ENCODE assay signal across 22 mouse cellular contexts in the genomic region with DNA sequence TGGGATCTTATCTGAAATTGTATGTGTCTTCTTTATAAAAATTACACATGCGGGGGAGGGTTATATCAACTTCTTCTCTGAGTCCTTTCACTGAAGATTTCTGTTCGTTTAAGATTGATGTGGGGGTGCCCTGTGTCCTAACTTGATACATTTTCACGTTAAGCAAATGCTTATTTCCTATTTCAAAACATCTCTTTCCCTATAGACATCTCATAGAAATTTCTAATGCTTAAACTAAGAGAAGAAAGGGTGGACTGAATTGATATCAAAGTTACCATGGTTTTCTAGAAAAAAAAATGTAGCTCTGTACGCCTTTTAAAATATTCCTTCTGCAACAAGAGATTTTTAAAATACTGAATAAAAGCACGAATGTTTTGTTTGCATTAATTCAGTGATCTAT. TPM values are rescaled to one million over a fixed set of nuclear protein-coding genes. Genes with fewer than 3 reads are reported as not detected.
"Had no signal": no experiment of that assay in that cellular context is flagged by ENCODE, and none has a peak within 500 bp of the region (broad histone marks: within the 10 kb centered on the region; RNA-seq: fewer than 3 reads in every experiment).

No protein-coding gene starts in this region.

- H3K36me3 ChIP-seq: liver, embryonic 15.5 days; lung, embryonic 15.5 days; midbrain, embryonic 13.5 days; neural tube, embryonic 12.5 days had no signal

- H3K9me3 ChIP-seq: liver, embryonic 15.5 days; lung, embryonic 15.5 days; midbrain, embryonic 13.5 days; neural tube, embryonic 12.5 days had no signal

- H3K27ac ChIP-seq: liver, embryonic 15.5 days; lung, embryonic 15.5 days; macrophage; midbrain, embryonic 13.5 days; neural tube, embryonic 12.5 days had no signal

- DNase-seq: kidney, adult 2 months; kidney, postnatal 36 days; lung, postnatal 14 days; right cerebral cortex, postnatal 4 days; spleen, adult 18-20 months; thymus, adult 2 months; thymus, postnatal 25 days had no signal

- H3K4me1 ChIP-seq: liver, embryonic 15.5 days; lung, embryonic 15.5 days; midbrain, embryonic 13.5 days; neural tube, embryonic 12.5 days had no signal

- ATAC-seq: intestine, embryonic 16.5 days; midbrain, embryonic 13.5 days had no signal

- H3K4me2 ChIP-seq: liver, embryonic 11.5 days; liver, embryonic 15.5 days; lung, embryonic 15.5 days; midbrain, embryonic 13.5 days; neural tube, embryonic 12.5 days had no signal

- H3K4me3 ChIP-seq: liver, embryonic 15.5 days; lung, embryonic 15.5 days; megakaryocyte, embryonic 14.5 days; midbrain, embryonic 13.5 days; neural tube, embryonic 12.5 days had no signal

- H3K9ac ChIP-seq: liver, embryonic 15.5 days; lung, embryonic 15.5 days; midbrain, embryonic 13.5 days; neural tube, embryonic 12.5 days had no signal

RNA-seq across cellular contexts. Expression of a gene that starts 6.5 kb away (rescaled TPM):
- total RNA-seq: layer of hippocampus, adult 18-20 months; layer of hippocampus, postnatal 10 days; left cerebral cortex, postnatal 36 days; monocyte, adult 5-6 weeks; neutrophil, adult 5-6 weeks had no signal
- polyA plus RNA-seq: kidney, adult 2 months; liver, embryonic 15.5 days; lung, embryonic 15.5 days; macrophage; midbrain, embryonic 13.5 days; stomach, embryonic 14.5 days; testis, adult 2 months; thymus, adult 2 months had no signal

RNA-seq across cellular contexts. Expression of a gene that starts 21.6 kb away (rescaled TPM):
- total RNA-seq: layer of hippocampus, adult 18-20 months; layer of hippocampus, postnatal 10 days; left cerebral cortex, postnatal 36 days; monocyte, adult 5-6 weeks; neutrophil, adult 5-6 weeks had no signal
- polyA plus RNA-seq: liver, embryonic 15.5 days; lung, embryonic 15.5 days; macrophage; midbrain, embryonic 13.5 days; stomach, embryonic 14.5 days; testis, adult 2 months; thymus, adult 2 months had no signal

RNA-seq across cellular contexts. Expression of a gene that starts 26.6 kb away (rescaled TPM):
- total RNA-seq: layer of hippocampus, adult 18-20 months; layer of hippocampus, postnatal 10 days; left cerebral cortex, postnatal 36 days; monocyte, adult 5-6 weeks; neutrophil, adult 5-6 weeks had no signal
- polyA plus RNA-seq: macrophage; midbrain, embryonic 13.5 days; stomach, embryonic 14.5 days; thymus, adult 2 months had no signal

RNA-seq across cellular contexts. Expression of a gene that starts 36.3 kb away (rescaled TPM):
- total RNA-seq: layer of hippocampus, adult 18-20 months; layer of hippocampus, postnatal 10 days; left cerebral cortex, postnatal 36 days; monocyte, adult 5-6 weeks; neutrophil, adult 5-6 weeks had no signal
- polyA plus RNA-seq: midbrain, embryonic 13.5 days had no signal

RNA-seq across cellular contexts. Expression of a gene that starts 45.6 kb away (rescaled TPM):
- total RNA-seq: layer of hippocampus, postnatal 10 days; left cerebral cortex, postnatal 36 days; monocyte, adult 5-6 weeks; neutrophil, adult 5-6 weeks had no signal
- polyA plus RNA-seq: midbrain, embryonic 13.5 days had no signal
